Mouse (Mus musculus) stomach, embryonic 16.5 days (tissue): ENCODE measurements around the gene Ranbp6. TPM values are rescaled to one million over a fixed set of nuclear protein-coding genes. Genes with fewer than 3 reads are reported as not detected.

Source experiments
- ATAC-seq: fragments of 200-750 bp; cut with Nextera tagmentation; 2 replicates; pipeline ENCODE4 v1.8.0; 2017; ENCODE audit warnings: moderate number of reproducible peaks, moderate TSS enrichment; ENCODE audit not compliant: insufficient read depth, low FRiP score
- H3K27ac ChIP-seq: fragments of 300-500 bp; sonication (generic); 2 replicates; pipeline ENCODE4 v1.5.1; 2014; ENCODE audit warnings: low read length
- H3K27me3 ChIP-seq: fragments of 300-500 bp; sonication (generic); 2 replicates; pipeline ENCODE4 v1.6.1; 2014; ENCODE audit warnings: low read length, control low read depth, mixed read lengths; ENCODE audit not compliant: control insufficient read depth, insufficient read depth
- H3K36me3 ChIP-seq: fragments of 300-500 bp; sonication (generic); 2 replicates; pipeline ENCODE4 v1.6.1; 2014; ENCODE audit warnings: low read length; ENCODE audit not compliant: control insufficient read depth, insufficient read depth
- H3K4me1 ChIP-seq: fragments of 300-500 bp; sonication (generic); 2 replicates; pipeline ENCODE4 v1.6.1; 2014; ENCODE audit warnings: low read length, control low read depth, mixed read lengths; ENCODE audit not compliant: control insufficient read depth, insufficient read depth
- H3K4me2 ChIP-seq: fragments of 300-500 bp; sonication (generic); 2 replicates; pipeline ENCODE4 v1.6.1; 2014; ENCODE audit warnings: low read depth, low read length, mixed read lengths
- H3K4me3 ChIP-seq: fragments of 300-500 bp; sonication (generic); replicated peaks from 2 replicates; pipeline ENCODE4 v1.5.1; 2014; ENCODE audit warnings: mild to moderate bottlenecking, low read length
- H3K9ac ChIP-seq: fragments of 300-500 bp; sonication (generic); 2 replicates; pipeline ENCODE4 v1.6.1; 2014; ENCODE audit warnings: low read length
- H3K9me3 ChIP-seq: fragments of 300-500 bp; sonication (generic); replicated peaks from 2 replicates; pipeline ENCODE4 v1.6.1; 2016; ENCODE audit warnings: low read length, control low read depth; ENCODE audit not compliant: control insufficient read depth
- WGBS: fragments of 180-500 bp; shearing (Covaris S2); extraction: QIAGEN DNeasy Blood & Tissue Kit; methylation state at CpG from one replicate; pipeline ENCODE4 v1.1.7; 2014; 5-methylcytosine and 5-hydroxymethylcytosine counted together
- polyA plus RNA-seq: library from polyadenylated mRNA; unstranded; fragments of >200 nt; fragmentation: Nextera tagmentation; extraction: Ambion mirVana; gene quantifications from 2 replicates; pipeline ENCODE4 v1.2.1, GENCODE M21; 2015

Ranbp6 gene
- polyA plus RNA-seq, 1 experiment from 2014 or later, result 17.4 TPM

GRCm38 (mm10) chr19:29842973-29843372 lies 30.2 kb upstream of the Ranbp6 start:
- no peaks in the 10 kb centered on the region for H3K36me3 ChIP-seq
- H3K4me1 ChIP-seq, result 0 out of 2 replicates have a peak, but pooled peaks cover 10% of the 10 kb centered on the region
- H3K9me3 ChIP-seq, result no peaks in the 10 kb centered on the region
- peak overlapping the region; percentile 61 for H3K27ac ChIP-seq
- WGBS, result 69% methylated on average over 8 of the region's 8 CpGs
- no peaks in the 10 kb centered on the region for H3K27me3 ChIP-seq
- H3K4me3 ChIP-seq, result no peak overlapping the region
- H3K4me2 ChIP-seq, result no peak overlapping the region
- no peak for ATAC-seq
- H3K9ac ChIP-seq, result no peak overlapping the region

- H3K4me1 ChIP-seq, result peaks cover 13% of the 10 kb centered on the region; the same call in 1 of the 2 replicates
These were observed 27.9 kb upstream of the Ranbp6 start for GRCm38 (mm10) chr19:29840642-29841041.

GRCm38 (mm10) chr19:29838636-29839135 lies 25.9 kb upstream of the Ranbp6 start:
- WGBS, result 72% methylated on average over 3 of the region's 3 CpGs
- H3K27ac ChIP-seq, result no peak overlapping the region
- peaks cover 11% of the 10 kb centered on the region; the same call in 1 of the 2 replicates for H3K4me1 ChIP-seq
- no peaks in the 10 kb centered on the region for H3K36me3 ChIP-seq
- H3K9me3 ChIP-seq, result no peaks in the 10 kb centered on the region
- ATAC-seq, result no peak
- H3K9ac ChIP-seq, result no peak overlapping the region
- no peak overlapping the region for H3K4me2 ChIP-seq
- H3K4me3 ChIP-seq, result no peak overlapping the region
- H3K27me3 ChIP-seq, result no peaks in the 10 kb centered on the region

More at GRCm38 (mm10) chr19:29840642-29841041, 27.9 kb upstream of the Ranbp6 start:
- Histone ChIP-seq H3K9me3 (no peaks in the 10 kb centered on the region), H3K4me2 (no peak overlapping the region), H3K27me3 (no peaks in the 10 kb centered on the region), H3K36me3 (no peaks in the 10 kb centered on the region), H3K27ac (no peak overlapping the region; the same call in 1 of the 2 replicates), H3K9ac (no peak overlapping the region), H3K4me3 (no peak overlapping the region)
- 60% methylated on average over 4 of the region's 4 CpGs for WGBS
- ATAC-seq, result 0 out of 2 replicates have a peak, but pooled peaks have one; percentile 29

- no peak overlapping the region for H3K4me2 ChIP-seq
- H3K36me3 ChIP-seq, result no peaks in the 10 kb centered on the region
- H3K9ac ChIP-seq, result no peak overlapping the region
- H3K4me1 ChIP-seq, result peaks cover 6% of the 10 kb centered on the region; the same call in 1 of the 2 replicates
- no peaks in the 10 kb centered on the region for H3K27me3 ChIP-seq
- no peak overlapping the region for H3K4me3 ChIP-seq
- ATAC-seq, result no peak
- 70% methylated on average over 1 of the region's 1 CpGs for WGBS
- H3K27ac ChIP-seq, result no peak overlapping the region
- no peaks in the 10 kb centered on the region for H3K9me3 ChIP-seq
These were observed 25.4 kb upstream of the Ranbp6 start for GRCm38 (mm10) chr19:29838171-29838570.

DNA sequence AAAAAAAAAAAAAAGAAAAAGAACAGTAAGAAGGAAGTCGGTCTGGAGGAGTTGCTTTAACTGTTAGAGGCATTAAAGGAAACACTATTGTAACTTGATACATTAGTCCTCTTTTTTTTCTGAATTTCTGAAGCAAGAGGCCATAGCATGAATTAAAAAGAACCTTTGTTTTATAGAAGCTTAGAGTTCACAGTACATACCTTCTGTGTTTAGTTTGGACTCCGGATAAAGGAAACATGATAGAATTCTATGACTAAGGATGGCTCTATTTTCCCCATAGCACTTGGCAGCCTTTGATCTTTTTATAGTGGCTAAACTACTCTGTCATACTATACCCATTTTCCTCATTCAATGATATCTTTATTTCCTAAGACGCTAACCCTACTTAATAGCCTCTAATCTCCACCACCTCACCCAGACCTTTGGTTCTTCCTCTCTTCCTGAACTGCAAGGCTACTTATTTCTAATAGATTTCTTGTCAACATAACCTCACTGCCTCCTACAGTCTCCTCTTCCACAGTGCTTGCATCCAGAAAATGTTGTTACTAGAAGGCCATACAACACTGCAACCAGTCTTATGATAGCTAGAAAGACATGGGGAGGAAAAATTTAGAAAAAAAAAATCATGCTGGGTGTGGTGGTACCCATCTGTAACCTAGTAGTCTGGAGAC lies 22.7 kb upstream of the Ranbp6 start:
- no peak for ATAC-seq
- H3K4me3 ChIP-seq, result no peak overlapping the region
- WGBS, result 34% methylated on average over 3 of the region's 3 CpGs
- H3K4me2 ChIP-seq, result no peak overlapping the region
- no peaks in the 10 kb centered on the region for H3K9me3 ChIP-seq
- H3K9ac ChIP-seq, result no peak overlapping the region
- H3K27me3 ChIP-seq, result no peaks in the 10 kb centered on the region
- no peak overlapping the region; the same call in 1 of the 2 replicates for H3K27ac ChIP-seq
- peaks cover 3% of the 10 kb centered on the region; the same call in 1 of the 2 replicates for H3K4me1 ChIP-seq
- no peaks in the 10 kb centered on the region for H3K36me3 ChIP-seq

- H3K9me3 ChIP-seq, result no peaks in the 10 kb centered on the region
- H3K27me3 ChIP-seq, result no peaks in the 10 kb centered on the region
- H3K27ac ChIP-seq, result no peak overlapping the region
- no peak for ATAC-seq
- H3K4me1 ChIP-seq, result peaks cover under 1% of the 10 kb centered on the region; the same call in 1 of the 2 replicates
- H3K4me2 ChIP-seq, result no peak overlapping the region
- no peak overlapping the region for H3K4me3 ChIP-seq
- no peak overlapping the region for H3K9ac ChIP-seq
- H3K36me3 ChIP-seq, result no peaks in the 10 kb centered on the region
- 74% methylated on average over 2 of the region's 2 CpGs for WGBS
These were observed 18.1 kb upstream of the Ranbp6 start for GRCm38 (mm10) chr19:29830911-29831310.

GRCm38 (mm10) chr19:29828558-29828957 lies 15.8 kb upstream of the Ranbp6 start:
- H3K27ac ChIP-seq, result no peak overlapping the region
- ATAC-seq, result no peak
- no peak overlapping the region for H3K4me3 ChIP-seq
- H3K4me1 ChIP-seq, result no peaks in the 10 kb centered on the region
- no peaks in the 10 kb centered on the region for H3K27me3 ChIP-seq
- no peaks in the 10 kb centered on the region for H3K9me3 ChIP-seq
- no peak overlapping the region for H3K9ac ChIP-seq
- H3K36me3 ChIP-seq, result no peaks in the 10 kb centered on the region
- 80% methylated on average over 5 of the region's 5 CpGs for WGBS
- H3K4me2 ChIP-seq, result no peak overlapping the region

DNA sequence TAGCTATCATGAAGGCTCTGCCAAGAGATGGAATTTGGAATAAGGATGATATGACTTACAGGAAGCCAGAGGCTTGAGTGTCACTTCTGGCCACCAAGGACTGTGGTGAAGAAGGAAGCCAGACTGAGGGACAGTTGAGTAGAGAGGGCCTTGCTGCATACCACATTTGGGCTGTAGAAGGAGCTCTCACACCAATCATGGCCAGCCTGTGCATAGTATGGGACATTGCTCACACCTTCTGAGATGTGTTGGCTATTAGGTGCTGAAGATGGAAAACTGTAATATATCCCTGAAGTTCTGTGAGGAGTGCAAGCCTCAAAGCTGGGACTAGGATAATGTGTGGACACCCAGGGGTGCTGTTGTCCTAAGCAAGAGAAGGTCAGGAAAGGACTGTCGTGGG lies 13.9 kb upstream of the Ranbp6 start:
- 72% methylated on average over 1 of the region's 1 CpGs for WGBS
- Histone ChIP-seq H3K4me3 (no peak overlapping the region), H3K4me1 (no peaks in the 10 kb centered on the region), H3K36me3 (no peaks in the 10 kb centered on the region), H3K9me3 (no peaks in the 10 kb centered on the region), H3K27ac (no peak overlapping the region), H3K27me3 (no peaks in the 10 kb centered on the region), H3K9ac (no peak overlapping the region), H3K4me2 (no peak overlapping the region)
- ATAC-seq, result peak; percentile 86; the same call in 1 of the 2 replicates

DNA sequence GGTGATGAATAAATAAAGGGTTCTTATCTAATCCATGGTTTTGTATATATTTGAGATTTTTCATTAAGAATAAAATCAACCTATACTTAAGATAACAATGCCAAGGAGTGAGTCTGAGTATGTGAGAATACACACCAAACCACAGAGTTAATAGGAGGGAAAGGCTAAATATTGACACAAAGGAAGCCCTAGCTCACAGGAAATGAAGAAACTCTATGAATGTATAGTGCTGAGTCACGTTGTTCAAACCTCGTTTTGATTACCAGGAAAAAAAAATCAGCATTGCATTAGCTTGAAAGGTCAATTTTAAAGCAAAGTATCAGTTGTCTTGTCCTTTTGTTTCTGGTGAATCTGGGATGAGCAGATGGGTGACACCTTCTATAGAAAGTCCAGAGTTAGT lies 12.2 kb upstream of the Ranbp6 start:
- no peaks in the 10 kb centered on the region for H3K27me3 ChIP-seq
- no peak overlapping the region for H3K4me2 ChIP-seq
- no peak overlapping the region for H3K27ac ChIP-seq
- no peaks in the 10 kb centered on the region for H3K4me1 ChIP-seq
- 29% methylated on average over 2 of the region's 2 CpGs for WGBS
- peak; percentile 83; the same call in 1 of the 2 replicates for ATAC-seq
- no peaks in the 10 kb centered on the region for H3K9me3 ChIP-seq
- H3K36me3 ChIP-seq, result no peaks in the 10 kb centered on the region
- no peak overlapping the region for H3K9ac ChIP-seq
- no peak overlapping the region for H3K4me3 ChIP-seq
